Mouse (Mus musculus) mouse embryonic stem cell (cell line): Measurements from ENCODE around the gene Gm44596.

ENCODE experiments used
- in situ Hi-C, 2 experiments: fragments of 300-500 bp; cut with MboI; formaldehyde crosslinking; loops; 1 replicate in 1 of 2; 3 replicates in 1 of 2; pipeline ENCODE4 v1.14.3; 2019 to 2020; ENCODE audit warnings: low sequenced_read_pairs in 2 of 2, low pct_unique_long_range_greater_than_20kb in 1 of 2, mixed read lengths in 1 of 2; ENCODE audit not compliant: unreplicated experiment in 1 of 2

Gene Gm44596

DNA sequence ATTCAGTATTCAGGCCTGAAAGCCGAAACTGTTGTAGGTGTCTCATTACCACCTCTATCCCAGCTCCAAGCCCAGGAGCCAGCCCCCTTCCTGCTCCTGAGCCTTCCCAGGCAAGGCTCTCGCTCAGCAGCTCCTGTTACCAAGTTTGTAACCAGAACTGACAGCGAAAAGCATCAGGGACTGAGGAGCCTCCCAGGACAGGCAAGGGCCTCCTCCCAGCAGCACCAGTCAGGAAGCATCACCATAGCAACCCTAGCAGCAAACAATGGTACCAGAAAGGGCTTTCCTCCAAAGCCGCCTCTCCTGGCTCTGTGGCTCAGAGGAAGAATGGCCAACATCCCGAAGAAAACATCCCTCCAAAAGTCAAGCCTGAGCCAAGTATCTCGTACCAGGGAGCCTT, at the start of gene Gm44596, which contains the start of gene Tex52:
TSS of gene Gm44596 (plus strand) at position 312 of the 400 bp plus-strand sequence.
TSS of gene Tex52 (plus strand) at position 265 of the 400 bp plus-strand sequence.
- in situ Hi-C loops: loop anchor here in 1 of 2 experiments (25.0 kb wide), 1 partner anchor 212 kb away; the partner anchor contains the start of gene A2ml1

DNA sequence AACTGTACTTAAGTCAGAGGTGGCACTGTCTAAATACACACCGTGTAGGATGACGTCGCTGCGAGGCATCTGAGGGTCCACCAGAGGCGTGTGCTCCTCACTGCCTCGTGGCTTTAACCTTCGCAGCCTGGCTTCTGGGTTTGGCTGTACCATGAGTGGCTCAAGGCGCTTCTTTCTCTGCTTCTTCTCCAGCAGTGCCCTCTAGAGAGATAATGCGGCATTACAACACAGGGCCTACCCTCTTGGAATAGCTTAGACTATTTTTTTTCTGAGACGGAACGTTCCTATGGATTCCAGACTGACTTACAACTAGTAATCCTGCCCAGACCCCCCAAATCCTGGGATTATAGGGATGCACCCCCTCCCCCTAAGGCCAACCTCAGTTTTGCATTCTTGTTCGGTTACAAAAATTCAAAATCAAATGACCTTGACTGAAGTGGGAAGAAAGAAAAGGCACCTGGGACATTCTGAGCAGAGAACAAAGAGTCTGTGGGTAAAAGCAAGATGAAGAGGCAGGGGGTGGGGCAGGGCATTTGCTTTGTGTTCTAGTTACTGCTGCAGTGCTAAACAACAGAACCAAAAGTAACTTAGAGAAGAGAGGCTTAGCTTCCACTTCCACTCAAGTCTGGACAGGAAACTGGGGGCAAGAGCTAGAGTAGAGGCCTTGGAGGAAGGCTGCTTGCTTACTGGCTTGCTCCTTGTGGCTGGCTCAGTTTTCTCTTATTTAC, 40.7 kb upstream of the Gm44596 start:
- in situ Hi-C loops: no loop called here

DNA sequence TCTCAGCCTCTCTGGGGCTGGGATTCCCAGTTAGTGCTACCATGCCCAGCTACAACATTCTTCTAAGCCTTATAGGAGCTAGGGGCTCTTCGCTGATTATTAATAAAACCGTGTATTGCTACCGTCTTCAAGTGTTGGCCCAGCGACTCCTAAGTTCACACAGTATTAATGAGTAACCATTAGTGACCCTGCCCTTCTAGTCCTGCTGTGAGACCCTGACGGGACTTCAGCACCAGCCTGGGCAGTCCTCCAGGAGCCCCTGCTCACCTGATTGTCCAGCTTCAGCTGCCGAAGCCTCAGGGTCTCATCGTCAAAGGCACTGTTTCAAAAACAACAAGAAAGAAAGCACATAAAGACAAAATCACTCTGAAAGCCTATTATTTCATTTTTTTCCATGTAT, 37.8 kb upstream of the Gm44596 start:
- in situ Hi-C loops: no loop called here

DNA sequence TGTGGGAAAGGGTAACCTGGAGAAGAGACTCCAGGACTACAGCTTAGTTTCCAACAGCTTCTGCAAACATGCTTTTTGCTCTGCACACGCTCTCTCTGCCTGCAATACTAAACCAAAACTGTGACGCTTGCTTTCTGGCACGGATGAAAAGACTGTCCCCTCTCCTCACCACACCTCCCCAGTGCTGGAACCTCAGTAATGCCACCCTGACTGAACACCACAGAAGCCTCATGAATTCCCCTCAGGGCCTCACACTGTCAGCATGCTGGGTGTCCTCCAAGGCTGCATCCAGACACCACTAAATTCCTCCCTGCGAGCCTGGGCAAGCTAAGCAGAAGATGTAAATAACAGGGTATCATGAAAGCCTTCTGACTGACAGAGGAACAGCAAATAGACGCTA, 36.4 kb upstream of the Gm44596 start:
- in situ Hi-C loops: no loop called here

DNA sequence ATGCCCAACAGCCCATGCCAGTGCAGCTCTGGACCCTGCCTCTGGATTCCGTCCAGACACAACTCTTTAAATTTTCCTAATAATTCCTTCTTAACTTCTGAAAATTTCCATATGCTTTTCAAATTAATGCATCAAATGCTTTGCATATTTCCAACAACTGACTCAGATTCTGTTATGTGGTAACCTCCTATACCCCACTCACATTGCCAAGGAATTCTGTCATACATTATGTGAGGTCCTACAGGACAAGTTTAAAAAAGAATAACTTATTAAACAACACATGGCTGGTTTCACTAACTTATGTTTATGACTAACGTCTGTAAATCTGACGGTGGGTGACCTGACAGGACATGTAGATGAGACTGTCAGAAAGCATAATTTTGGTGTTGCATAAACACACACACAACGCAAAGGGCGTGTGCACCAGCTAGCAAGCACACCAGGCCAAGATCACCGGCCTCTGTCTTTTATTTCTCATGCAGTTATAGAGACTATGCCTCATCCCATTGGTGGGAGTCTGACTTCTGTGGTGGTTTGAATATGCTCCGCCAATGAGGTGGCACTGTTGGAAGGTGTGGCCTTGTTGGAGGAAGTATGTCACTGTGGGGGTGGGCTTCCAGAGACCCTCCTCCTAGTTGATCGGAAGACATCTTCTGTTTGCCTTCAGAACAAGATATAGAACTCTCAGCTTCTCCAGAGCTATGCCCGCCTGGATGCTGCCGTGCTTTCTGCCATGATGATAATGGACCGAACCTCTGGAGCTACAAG, 33.2 kb upstream of the Gm44596 start:
- in situ Hi-C loops: no loop called here

DNA sequence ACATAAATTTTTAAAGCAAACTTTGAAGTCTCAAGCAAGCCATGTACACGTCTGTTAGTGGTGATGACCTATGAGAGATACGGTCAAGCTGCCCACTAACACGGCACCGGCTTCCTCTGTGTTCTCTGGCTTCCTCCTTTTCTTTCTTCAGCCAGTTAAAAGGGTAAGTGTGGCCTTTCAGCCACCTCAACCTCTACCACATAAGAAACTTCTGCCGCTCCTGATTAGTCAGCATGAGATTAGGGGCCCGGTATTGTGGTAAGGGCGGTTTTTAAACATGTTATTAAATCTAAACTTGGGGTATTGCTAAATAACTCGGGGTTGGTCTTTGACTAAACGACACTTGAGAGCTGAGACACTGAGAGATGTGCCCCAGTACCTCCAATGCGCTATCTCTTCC, 29.7 kb upstream of the Gm44596 start:
- in situ Hi-C loops: no loop called here

DNA sequence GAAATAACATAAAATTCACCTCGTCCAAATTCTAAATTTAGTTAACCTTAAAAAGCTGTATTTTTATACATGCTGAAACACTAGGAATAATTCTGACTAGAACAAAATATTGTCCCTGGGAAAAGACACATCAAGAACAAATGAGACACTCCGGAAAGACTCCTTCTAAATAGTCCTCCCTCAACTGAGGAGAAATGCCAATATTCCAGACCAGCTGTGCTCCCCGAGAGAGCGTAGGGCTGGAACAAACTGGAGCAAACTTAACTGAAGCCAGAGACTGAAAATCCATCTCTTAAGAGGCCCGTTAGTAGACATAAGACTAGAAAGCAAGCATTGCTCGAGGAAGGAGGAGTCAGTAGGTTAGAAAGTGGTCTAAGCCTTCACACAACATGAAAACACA, 28.5 kb upstream of the Gm44596 start:
- in situ Hi-C loops: no loop called here

DNA sequence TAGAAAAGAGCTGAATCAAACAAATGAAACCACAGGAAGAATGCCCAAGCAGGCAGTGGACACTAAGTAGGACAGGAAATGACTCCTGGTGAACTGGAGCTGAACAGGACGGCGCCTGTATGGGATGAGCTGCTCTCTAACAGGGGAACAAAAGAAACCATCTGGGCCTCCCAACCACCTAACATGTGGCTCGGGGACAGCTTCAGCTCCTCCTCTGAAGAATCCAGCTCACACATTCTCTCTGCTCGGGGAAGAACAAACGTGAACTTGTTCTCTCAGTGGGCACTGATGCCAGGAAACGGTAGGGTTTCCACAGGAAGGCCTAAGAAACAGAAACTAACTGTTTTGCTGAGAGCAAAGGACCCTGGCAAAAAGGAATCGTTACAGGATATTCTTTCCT, 25.6 kb upstream of the Gm44596 start:
- in situ Hi-C loops: loop anchor here in 1 of 2 experiments (5.0 kb wide), 1 partner anchor 32 kb away; no protein-coding TSS in a partner anchor

DNA sequence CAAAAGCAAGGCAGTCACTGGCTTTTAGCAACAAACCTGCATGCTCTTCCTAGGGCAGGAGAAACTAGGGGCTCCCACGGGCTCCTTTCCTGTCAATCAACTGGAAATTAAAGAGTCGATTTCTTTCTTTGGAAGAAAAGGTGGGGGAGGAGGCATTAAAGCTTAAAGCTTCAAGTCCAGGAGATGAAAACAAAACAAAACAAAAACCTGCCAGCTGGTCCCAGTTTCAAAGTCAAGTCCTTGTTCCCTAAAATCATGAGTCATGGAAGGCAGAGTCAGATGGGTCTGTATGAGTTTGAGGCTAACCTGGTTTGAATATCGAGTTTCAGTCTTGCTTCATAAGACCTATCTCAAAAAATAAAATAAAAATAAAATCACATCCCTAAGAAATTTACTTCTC, 21.2 kb upstream of the Gm44596 start:
- in situ Hi-C loops: loop anchor here in 1 of 2 experiments (5.0 kb wide), 1 partner anchor 37 kb away; no protein-coding TSS in a partner anchor

DNA sequence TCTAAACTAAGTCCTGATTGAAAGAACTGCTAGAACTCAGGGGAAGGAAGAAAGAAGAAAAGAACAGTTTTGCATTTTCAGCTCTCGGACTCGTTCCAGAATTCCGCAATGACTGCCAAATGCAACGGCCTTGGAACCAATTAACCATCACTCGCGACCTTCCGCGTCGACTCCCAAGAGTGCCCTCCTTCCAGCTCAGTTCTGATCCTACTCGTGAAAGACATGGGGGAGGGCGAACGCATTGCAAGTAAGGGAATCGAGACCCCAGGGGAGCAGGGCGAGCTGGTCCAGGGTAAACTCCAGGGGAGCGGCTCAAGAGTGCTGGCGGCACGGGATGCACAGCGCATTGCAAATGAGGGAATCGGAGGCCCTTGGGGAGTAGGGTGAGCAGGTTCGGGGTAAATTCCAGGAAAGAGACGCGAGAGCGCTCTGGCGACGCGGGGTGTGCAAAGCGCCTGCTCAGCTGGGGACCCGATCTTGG, 20.1 kb upstream of the Gm44596 start:
- in situ Hi-C loops: loop anchor here in 1 of 2 experiments (5.0 kb wide), 1 partner anchor 38 kb away; no protein-coding TSS in a partner anchor

DNA sequence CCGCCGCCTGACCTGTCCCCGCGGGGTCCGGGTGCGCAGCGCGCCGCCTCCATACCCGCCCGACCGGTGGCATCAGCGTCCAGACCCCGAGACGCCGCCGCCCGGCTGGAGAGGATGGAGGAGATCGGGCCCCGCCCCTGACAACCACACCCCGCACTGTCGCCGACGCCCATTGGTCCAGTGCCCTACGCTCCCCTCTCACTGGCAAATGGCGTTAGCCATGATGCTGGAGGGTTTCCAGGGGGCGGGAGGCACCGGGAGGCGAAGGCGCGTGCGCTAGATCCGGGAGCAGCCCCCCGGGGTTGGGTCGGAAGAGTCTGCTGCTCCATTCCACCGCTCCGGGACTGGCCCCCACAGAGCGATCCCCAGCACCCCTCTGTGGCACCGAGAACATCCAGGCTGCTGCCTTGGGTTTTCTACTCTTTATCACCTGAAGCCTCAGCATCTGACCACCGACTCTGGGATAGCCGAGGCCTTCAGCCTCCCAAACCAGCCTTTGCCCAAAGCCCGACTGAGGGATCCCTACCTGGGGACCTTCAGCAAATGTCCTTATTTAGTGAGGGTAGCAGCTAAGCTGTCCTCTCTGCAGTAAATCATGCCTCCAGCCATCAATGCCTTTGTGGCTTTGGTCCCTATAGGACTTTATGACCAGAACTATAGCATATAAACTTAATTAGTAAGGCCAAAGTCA, 19.4 kb upstream of the Gm44596 start, which contains the start of gene Tulp3:
TSS of gene Tulp3 (minus strand) at position 126 of the 691 bp plus-strand sequence.
- in situ Hi-C loops: loop anchor here in 1 of 2 experiments (5.0 kb wide), 1 partner anchor 39 kb away; no protein-coding TSS in a partner anchor

DNA sequence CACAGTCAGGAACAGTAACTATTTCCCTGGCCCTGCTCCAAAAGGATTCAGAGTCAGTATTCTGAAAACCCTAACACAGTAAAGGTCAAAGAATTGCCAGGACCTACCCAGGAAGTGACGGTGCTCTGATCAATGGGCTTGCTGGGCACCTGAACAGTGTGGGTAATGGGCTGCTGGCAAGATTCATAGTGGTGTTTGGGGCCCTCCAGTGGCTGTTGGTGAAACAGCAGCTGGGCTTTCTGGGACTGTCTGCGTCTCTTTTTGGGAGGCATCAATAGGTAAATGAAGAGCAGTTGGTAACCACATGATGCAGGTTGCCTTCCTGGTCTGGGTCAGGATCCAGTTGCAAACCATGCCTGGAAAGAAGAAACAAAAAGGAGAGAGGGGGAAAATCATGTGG, 16.3 kb upstream of the Gm44596 start:
- in situ Hi-C loops: loop anchor here in 1 of 2 experiments (5.0 kb wide), 1 partner anchor 42 kb away; no protein-coding TSS in a partner anchor

DNA sequence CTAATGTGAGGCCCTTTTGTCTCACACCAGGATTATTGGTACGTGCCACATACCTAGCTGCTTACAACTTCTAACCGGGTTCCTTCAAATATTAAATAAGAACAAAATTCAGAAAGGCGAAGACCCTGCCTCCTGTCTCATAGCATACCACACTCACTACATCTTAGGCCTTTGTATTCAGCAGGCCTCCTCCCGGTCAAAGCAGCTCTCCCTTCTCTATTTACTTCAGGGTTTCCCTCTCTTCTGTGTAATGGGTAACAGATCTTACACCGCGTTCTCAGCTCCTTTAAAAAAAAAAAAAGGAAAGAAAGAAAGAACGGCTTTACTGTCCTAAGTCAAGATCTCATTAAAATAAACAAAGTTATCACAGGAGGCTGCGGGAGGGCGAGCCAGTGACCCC, 13.4 kb upstream of the Gm44596 start:
- in situ Hi-C loops: no loop called here

DNA sequence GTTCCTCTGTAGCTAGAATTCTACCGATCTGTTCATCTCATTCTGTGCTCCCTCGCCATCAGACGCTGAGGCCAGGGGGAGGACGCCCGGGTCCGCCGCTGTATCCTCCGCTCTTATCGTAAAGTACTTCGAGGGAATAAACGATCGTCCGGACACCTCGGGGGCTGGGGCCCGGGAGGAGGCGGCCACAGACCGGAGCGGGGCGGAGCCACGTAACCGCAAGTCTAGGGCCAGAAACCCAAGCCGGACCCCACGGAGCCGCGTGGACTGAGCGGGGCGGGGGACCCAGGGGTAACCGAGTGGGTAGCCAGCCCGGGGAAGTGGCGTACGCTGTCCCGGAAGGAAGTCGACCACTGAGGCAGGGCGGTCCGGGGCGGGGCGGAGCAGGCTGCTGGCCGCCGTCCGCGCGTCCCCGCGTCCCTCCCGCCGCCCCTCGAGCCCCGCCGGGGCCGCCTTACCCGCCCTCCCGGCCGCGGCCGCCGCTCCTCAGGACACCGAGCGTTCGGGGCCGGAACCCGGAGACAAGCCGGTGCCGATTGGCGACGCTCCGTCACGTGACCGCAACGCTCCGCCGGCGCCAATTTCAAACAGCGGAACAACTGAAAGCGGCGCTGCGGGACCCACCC, 12.8 kb upstream of the Gm44596 start, which contains the start of the genes Rhno1 and Foxm1:
TSS of gene Rhno1 (minus strand) at position 531 of the 626 bp plus-strand sequence.
TSS of gene Foxm1 (plus strand) at position 587 of the 626 bp plus-strand sequence.
- in situ Hi-C loops: no loop called here

DNA sequence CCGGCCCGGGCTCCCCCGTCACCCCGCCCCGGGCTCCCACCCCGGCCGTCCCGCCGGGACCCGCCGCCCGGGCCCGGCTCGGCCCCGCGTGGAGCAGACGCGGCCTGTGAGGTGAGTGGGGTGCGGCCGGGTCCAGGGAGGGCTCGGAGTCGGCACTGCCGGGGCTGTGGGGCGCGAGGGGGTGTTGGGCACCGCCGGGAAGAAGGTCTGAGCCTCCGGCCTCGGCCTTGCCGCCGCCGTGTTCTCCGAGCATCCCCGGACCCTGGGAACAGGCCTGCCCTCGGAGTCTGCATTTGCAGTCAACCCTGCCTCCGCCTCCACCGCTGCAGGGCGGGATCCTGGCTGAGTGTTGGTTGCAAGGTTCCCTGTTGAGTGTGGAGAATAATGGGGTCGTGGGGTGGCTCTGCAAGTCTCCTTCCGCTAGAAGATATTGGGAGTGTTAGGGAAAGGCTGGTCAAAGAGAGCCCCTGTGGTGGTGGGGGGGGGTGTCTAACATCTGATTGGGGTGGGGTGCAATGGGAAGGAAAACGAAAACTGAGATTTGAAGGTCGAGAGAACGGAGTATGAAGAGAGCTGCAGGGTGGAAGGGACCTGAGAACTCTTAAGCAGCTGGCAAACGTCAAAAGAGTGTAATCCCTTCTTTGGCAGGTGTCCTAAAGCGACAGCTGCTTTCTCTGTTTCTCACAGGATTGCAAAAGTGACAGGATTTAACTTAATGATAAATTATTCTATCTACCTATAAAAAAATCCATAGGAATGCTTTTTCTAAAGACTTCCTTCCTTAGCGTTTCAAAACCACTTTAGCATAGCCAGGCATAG, 12.1 kb upstream of the Gm44596 start:
- in situ Hi-C loops: no loop called here

DNA sequence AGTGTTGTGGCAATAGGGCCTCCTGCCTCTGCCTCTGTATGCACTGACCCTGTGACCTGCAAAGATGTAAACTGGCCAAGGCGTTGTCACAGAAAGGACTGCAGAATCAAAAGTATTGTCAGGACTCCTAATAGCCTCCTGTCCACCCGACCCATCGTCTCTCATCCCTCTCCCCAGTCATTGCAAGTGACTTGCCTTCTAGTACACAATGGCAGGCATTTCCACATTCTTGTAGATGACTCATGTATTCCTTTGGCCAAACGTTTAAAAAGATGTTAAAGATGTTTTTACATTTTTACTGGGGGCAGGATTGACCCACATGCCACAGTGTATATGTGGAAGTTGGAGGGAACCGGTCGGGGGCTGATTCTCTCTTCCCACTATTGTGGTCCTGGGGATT, 10.6 kb upstream of the Gm44596 start:
- in situ Hi-C loops: no loop called here

DNA sequence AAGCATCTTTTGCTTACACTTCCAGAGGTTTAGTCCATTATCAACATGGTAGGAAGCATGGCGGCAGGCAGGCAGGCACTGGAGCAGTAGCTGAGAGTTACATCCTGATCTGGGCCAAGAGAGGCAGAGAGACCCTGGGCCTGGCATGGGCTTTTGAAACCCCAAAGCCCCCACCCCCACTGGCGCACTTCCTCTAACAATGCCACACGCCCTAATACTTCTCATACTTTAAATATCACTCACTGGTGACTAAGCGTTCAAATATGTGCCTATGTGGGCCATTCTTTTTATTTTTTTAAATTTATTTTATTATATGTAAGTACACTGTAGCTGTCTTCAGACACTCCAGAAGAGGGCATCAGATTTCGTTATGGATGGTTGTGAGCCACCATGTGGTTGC, 8.8 kb upstream of the Gm44596 start:
- in situ Hi-C loops: no loop called here
